Comparison of ENCODE assay signal across 7 mouse cellular contexts in genomic region chr2:174077004-174077695, GRCm38 (mm10). TPM values are rescaled to one million over a fixed set of nuclear protein-coding genes. Genes with fewer than 3 reads are reported as not detected.
DNase-seq lines count a peak whose midpoint lies in the region; ATAC-seq and TF ChIP-seq lines count a peak whose summit lies in the region.

No protein-coding gene starts in this region.

- H3K4me1 ChIP-seq in ES-E14 (ENCODE audit: control insufficient read depth in 2 of 2, insufficient read depth in 2 of 2, low read length in 2 of 2, poor library complexity in 1 of 2) = peaks cover 2 to 3% of the 10 kb centered on the region in 2 experiments; a peak in 1 of 4 replicates
- peaks cover 51% of the 10 kb centered on the region for H3K4me1 ChIP-seq in hindbrain, embryonic 12.5 days
- peaks cover 47% of the 10 kb centered on the region for H3K4me1 ChIP-seq in liver, embryonic 12.5 days

- DNase-seq in ES-E14 (ENCODE audit: low read depth, low spot score) = peak; percentile 30
- peak; percentile 72 for DNase-seq in embryo, embryonic 10 days (ENCODE audit: low spot score)
- DNase-seq in thymus, postnatal 14 days = peak; percentile 72

- TF ChIP-seq POLR2A in myocyte (IDR thresholded peaks at IDR 0.05; ENCODE audit: insufficient read length, low read depth) = no peak

- H3K9ac ChIP-seq in ES-E14 (ENCODE audit: insufficient read depth, low read depth, low read length, poor library complexity, severe bottlenecking) = peak overlapping the region; percentile 83
- peak overlapping the region; percentile 71 for H3K9ac ChIP-seq in hindbrain, embryonic 12.5 days
- H3K9ac ChIP-seq in liver, embryonic 12.5 days = peak overlapping the region; percentile 87

- H3K79me2 ChIP-seq in C2C12 (ENCODE audit: control insufficient read depth, insufficient read depth) = peaks cover 61% of the 10 kb centered on the region
- peaks cover 58% of the 10 kb centered on the region for H3K79me2 ChIP-seq in myocyte (ENCODE audit: control insufficient read depth, insufficient read depth)

- H3K4me3 ChIP-seq in C2C12 (ENCODE audit: insufficient read depth, poor library complexity, severe bottlenecking) (peak overlapping the region; percentile 98), ES-E14 (ENCODE audit: insufficient read depth in 1 of 2, low read depth in 1 of 2, low read length in 2 of 2, poor library complexity in 1 of 2, severe bottlenecking in 1 of 2) (peak overlapping the region; percentile 86 to 97), myocyte (peak overlapping the region; percentile 98)
- H3K4me3 ChIP-seq in hindbrain, embryonic 12.5 days = peak overlapping the region; percentile 75
- H3K4me3 ChIP-seq in liver, embryonic 12.5 days = peak overlapping the region; percentile 89

- H3K27me3 ChIP-seq in C2C12 (ENCODE audit: control insufficient read depth, insufficient read depth, insufficient read length) (no peaks in the 10 kb centered on the region), myocyte (ENCODE audit: control insufficient read depth, insufficient read depth, insufficient read length) (no peaks in the 10 kb centered on the region)
- H3K27me3 ChIP-seq in hindbrain, embryonic 12.5 days = no peaks in the 10 kb centered on the region
- H3K27me3 ChIP-seq in liver, embryonic 12.5 days (replicated peaks) = no peaks in the 10 kb centered on the region; the same call in 1 of the 2 replicates

- in situ Hi-C loops in ES-E14 (cut with MboI; ENCODE audit: low sequenced_read_pairs in 2 of 2, unreplicated experiment in 2 of 2) = no loop called here

- no peak for ATAC-seq in hindbrain, embryonic 12.5 days (ENCODE audit: low FRiP score)
- ATAC-seq in liver, embryonic 12.5 days = peak; percentile 38; the same call in 1 of the 2 replicates

- H3ac ChIP-seq in C2C12 (ENCODE audit: control insufficient read depth, insufficient read length, low read depth) = peak overlapping the region; percentile 77
- H3ac ChIP-seq in myocyte (ENCODE audit: control insufficient read depth, insufficient read length) = peak overlapping the region; percentile 43

- H3K4me2 ChIP-seq in hindbrain, embryonic 12.5 days (replicated peaks) = peak overlapping the region; percentile 91
- H3K4me2 ChIP-seq in liver, embryonic 12.5 days = peak overlapping the region; percentile 95
- H3K4me2 ChIP-seq in myocyte (ENCODE audit: low read depth) = peak overlapping the region; percentile 81

- peaks cover 54% of the 10 kb centered on the region for H3K79me3 ChIP-seq in C2C12 (ENCODE audit: low read depth)

- H3K36me3 ChIP-seq in C2C12 (ENCODE audit: control insufficient read depth, insufficient read depth) = no peaks in the 10 kb centered on the region
- H3K36me3 ChIP-seq in ES-E14 (ENCODE audit: control insufficient read depth, insufficient read depth, low read length, poor library complexity, severe bottlenecking) = no peaks in the 10 kb centered on the region
- no peaks in the 10 kb centered on the region for H3K36me3 ChIP-seq in hindbrain, embryonic 12.5 days
- H3K36me3 ChIP-seq in liver, embryonic 12.5 days = no peaks in the 10 kb centered on the region
- no peaks in the 10 kb centered on the region for H3K36me3 ChIP-seq in myocyte (ENCODE audit: control insufficient read depth, insufficient read depth)

- H3K9me3 ChIP-seq in ES-E14 (ENCODE audit: control insufficient read depth, insufficient read depth, low read depth, low read length) = no peaks in the 10 kb centered on the region
- no peaks in the 10 kb centered on the region for H3K9me3 ChIP-seq in hindbrain, embryonic 12.5 days (replicated peaks)
- H3K9me3 ChIP-seq in liver, embryonic 12.5 days (replicated peaks) = no peaks in the 10 kb centered on the region

- WGBS in hindbrain, embryonic 12.5 days = 0% methylated on average over 19 of the region's 19 CpGs
- 0% methylated on average over 19 of the region's 19 CpGs for WGBS in liver, embryonic 12.5 days (ENCODE audit: insufficient replicate concordance)

- TF ChIP-seq CTCF in C2C12 (IDR thresholded peaks at IDR 0.05; ENCODE audit: control insufficient read depth, insufficient read depth, insufficient read length) = no peak

- H3K27ac ChIP-seq in ES-E14 (ENCODE audit: insufficient read depth, low read depth, low read length, poor library complexity, severe bottlenecking) = peak overlapping the region; percentile 40; the same call in 1 of the 2 replicates
- H3K27ac ChIP-seq in hindbrain, embryonic 12.5 days = peak overlapping the region; percentile 93
- H3K27ac ChIP-seq in liver, embryonic 12.5 days = peak overlapping the region; percentile 75

TF ChIP-seq in C2C12, 6 proteins besides CTCF, POLR2A, EP300 and RAD21:
- no peak for TF ChIP-seq CEBPB (IDR thresholded peaks at IDR 0.05; ENCODE audit: low read depth)
- no peak for TF ChIP-seq MAX (IDR thresholded peaks at IDR 0.05)
- TF ChIP-seq MYOG (IDR thresholded peaks at IDR 0.05; ENCODE audit: control insufficient read depth, extremely low read depth, insufficient read length) = no peak
- TF ChIP-seq FOSL1 (IDR thresholded peaks at IDR 0.05; ENCODE audit: insufficient read depth, low read length, poor library complexity, severe bottlenecking) = no peak
- TF ChIP-seq MYOD1 (IDR thresholded peaks at IDR 0.05; ENCODE audit: control insufficient read depth, insufficient read length, low read depth) = no peak
- no peak for TF ChIP-seq USF1 (IDR thresholded peaks at IDR 0.05; ENCODE audit: low read depth)

TF ChIP-seq in ES-E14, 5 proteins besides CTCF, POLR2A, EP300 and RAD21:
- 0 out of 2 replicates have a peak, but pooled peaks have one; percentile 20 for TF ChIP-seq ZNF384 (IDR thresholded peaks at IDR 0.05; ENCODE audit: low read depth, low read length)
- TF ChIP-seq MAFK (IDR thresholded peaks at IDR 0.05; ENCODE audit: insufficient read depth, low read depth, low read length) = no peak
TF ChIP-seq in ES-E14: peak in this region for 1.

TF ChIP-seq in myocyte, 11 proteins besides CTCF, POLR2A, EP300 and RAD21:
- TF ChIP-seq CEBPB (IDR thresholded peaks at IDR 0.05; ENCODE audit: insufficient read depth, poor library complexity, severe bottlenecking) = no peak
- TF ChIP-seq TCF12 (IDR thresholded peaks at IDR 0.05; ENCODE audit: insufficient read depth, poor library complexity, severe bottlenecking) = no peak
- TF ChIP-seq REST (IDR thresholded peaks at IDR 0.05; ENCODE audit: insufficient read depth, insufficient read length) = no peak
- no peak for TF ChIP-seq MAX (IDR thresholded peaks at IDR 0.05; ENCODE audit: low read depth)
- TF ChIP-seq MYOG (IDR thresholded peaks at IDR 0.05; ENCODE audit: control insufficient read depth in 1 of 3, insufficient read depth in 1 of 3, insufficient read length in 2 of 3, low read depth in 2 of 3) = peak in 1 of 3 experiments; percentile 33
- no peak for TF ChIP-seq POLR2AphosphoS2 (IDR thresholded peaks at IDR 0.05; ENCODE audit: insufficient read length, low read depth)
- TF ChIP-seq SRF (IDR thresholded peaks at IDR 0.05; ENCODE audit: control insufficient read depth, insufficient read length, low read depth) = no peak
- TF ChIP-seq MYOD1 (IDR thresholded peaks at IDR 0.05; ENCODE audit: control insufficient read depth in 1 of 3, insufficient read length in 2 of 3, low read depth in 2 of 3) = peak in 2 of 3 experiments; percentile 6 to 14
- no peak for TF ChIP-seq USF1 (IDR thresholded peaks at IDR 0.05; ENCODE audit: low read depth)
- TF ChIP-seq TCF3 (IDR thresholded peaks at IDR 0.05; ENCODE audit: insufficient read length, low read depth) = no peak
- no peak for TF ChIP-seq E2F4 (IDR thresholded peaks at IDR 0.05; ENCODE audit: insufficient read depth)

RNA-seq across cellular contexts. Expression of gene Stx16, which starts 1.0 kb away (rescaled TPM):
- polyA plus RNA-seq in C2C12 (2012; fragmentation: generic; extraction: Trizol) (9.8 TPM), myocyte (2012; fragmentation: generic; extraction: Trizol) (21.9 TPM)
- total RNA-seq in ES-E14 (2012; rRNA removed) = 31.4 and 31.6 TPM in 2 replicates
- polyA plus RNA-seq in hindbrain, embryonic 12.5 days (2016; fragmentation: Nextera tagmentation; extraction: Ambion mirVana) = 12.8 and 13.5 TPM in 2 replicates
- 4.5 and 4.9 TPM in 2 replicates for polyA plus RNA-seq in liver, embryonic 12.5 days (2016; fragmentation: Nextera tagmentation; extraction: Ambion mirVana)

RNA-seq across cellular contexts. Expression of gene Npepl1, which starts 33.0 kb away (rescaled TPM):
- 50.6 TPM for polyA plus RNA-seq in C2C12 (2012; fragmentation: generic; extraction: Trizol)
- total RNA-seq in ES-E14 (2012; rRNA removed) = 12.9 and 18.0 TPM in 2 replicates
- 27.0 and 29.0 TPM in 2 replicates for polyA plus RNA-seq in hindbrain, embryonic 12.5 days (2016; fragmentation: Nextera tagmentation; extraction: Ambion mirVana)
- 43.6 and 44.5 TPM in 2 replicates for polyA plus RNA-seq in liver, embryonic 12.5 days (2016; fragmentation: Nextera tagmentation; extraction: Ambion mirVana)
- polyA plus RNA-seq in myocyte (2012; fragmentation: generic; extraction: Trizol) = 56.0 TPM

Comparison
In these comparisons a context has a peak if more than half of its experiments do, and no peak if none do; other contexts are left out.
1. H3K27ac ChIP-seq: peak in every context shown above with its lines; median percentile 93 in hindbrain, embryonic 12.5 days; 75 in liver, embryonic 12.5 days; 40 in ES-E14.